ENCODE assay signal across 9 mouse cellular contexts in genomic region chr7:89939497-89940353, GRCm38 (mm10). TPM values are rescaled to one million over a fixed set of nuclear protein-coding genes. Genes with fewer than 3 reads are reported as not detected.
DNase-seq lines count a peak whose midpoint lies in the region; ATAC-seq and TF ChIP-seq lines count a peak whose summit lies in the region.
"Had no signal": no experiment of that assay in that cellular context is flagged by ENCODE, and none has a peak within 500 bp of the region (broad histone marks: within the 10 kb centered on the region; RNA-seq: fewer than 3 reads in every experiment).

No protein-coding gene starts in this region.

- H3K4me3 ChIP-seq in testis, adult 2 months (ENCODE audit: control insufficient read depth, low read depth, low read length): peak overlapping the region; percentile 50
- H3K4me3 ChIP-seq in limb, embryonic 11.5 days (ENCODE audit: low read depth, low read length): peak overlapping the region; percentile 77
- peak overlapping the region; percentile 76 for H3K4me3 ChIP-seq in stomach, embryonic 16.5 days (replicated peaks; ENCODE audit: low read length)

- H3K4me2 ChIP-seq in limb, embryonic 11.5 days (ENCODE audit: low read depth, severe bottlenecking): peak overlapping the region; percentile 62
- peak overlapping the region; percentile 84 for H3K4me2 ChIP-seq in stomach, embryonic 16.5 days (ENCODE audit: low read depth, low read length)

- no peaks in the 10 kb centered on the region for H3K36me3 ChIP-seq in testis, adult 2 months (ENCODE audit: control insufficient read depth, insufficient read depth, low read length)
- H3K36me3 ChIP-seq in limb, embryonic 11.5 days (ENCODE audit: control insufficient read depth, insufficient read depth, low read length): no peaks in the 10 kb centered on the region
- H3K36me3 ChIP-seq in stomach, embryonic 16.5 days (ENCODE audit: control insufficient read depth, insufficient read depth, low read length): no peaks in the 10 kb centered on the region

- peak overlapping the region; percentile 3; the same call in 1 of the 2 replicates for H3K27ac ChIP-seq in testis, adult 2 months (ENCODE audit: control insufficient read depth, insufficient read depth, low read depth, low read length)
- H3K27ac ChIP-seq in limb, embryonic 11.5 days (replicated peaks; ENCODE audit: low read depth, low read length): no peak overlapping the region
- no peak overlapping the region for H3K27ac ChIP-seq in stomach, embryonic 16.5 days (ENCODE audit: low read length)

- no peak for TF ChIP-seq POLR2A in testis, adult 2 months (IDR thresholded peaks at IDR 0.05; ENCODE audit: control insufficient read depth, low read depth, low read length)

- no peaks in the 10 kb centered on the region for H3K9me3 ChIP-seq in limb, embryonic 11.5 days (ENCODE audit: control insufficient read depth, low read length)
- no peaks in the 10 kb centered on the region for H3K9me3 ChIP-seq in stomach, embryonic 16.5 days (replicated peaks; ENCODE audit: control insufficient read depth, low read length)

- WGBS in limb, embryonic 11.5 days: 63% methylated on average over 15 of the region's 15 CpGs
- WGBS in stomach, embryonic 16.5 days: 46% methylated on average over 15 of the region's 15 CpGs

- TF ChIP-seq CTCF in testis, adult 2 months (IDR thresholded peaks at IDR 0.05; ENCODE audit: control insufficient read depth, insufficient read depth, insufficient replicate concordance, low read depth, low read length): no peak

- no peaks in the 10 kb centered on the region for H3K27me3 ChIP-seq in testis, adult 2 months (ENCODE audit: control insufficient read depth, insufficient read depth, low read length)
- H3K27me3 ChIP-seq in limb, embryonic 11.5 days (ENCODE audit: control insufficient read depth, insufficient read depth, low read length): no peaks in the 10 kb centered on the region
- H3K27me3 ChIP-seq in stomach, embryonic 16.5 days (ENCODE audit: control insufficient read depth, insufficient read depth, low read length): no peaks in the 10 kb centered on the region

- DNase-seq in adrenal gland, adult 2 months: peak; percentile 14
- no peak for DNase-seq in adrenal gland, postnatal 36 days
- DNase-seq in testis, postnatal 10 days (ENCODE audit: low spot score): no peak
- DNase-seq in limb, embryonic 11.5 days (ENCODE audit: low spot score): no peak
- DNase-seq in frontal cortex, postnatal 36 days (ENCODE audit: low spot score in 2 of 2): no peak
- DNase-seq in thymus, postnatal 25 days: no peak

- H3K9ac ChIP-seq in limb, embryonic 11.5 days (ENCODE audit: low read length): peak overlapping the region; percentile 23; the same call in 1 of the 2 replicates
- H3K9ac ChIP-seq in stomach, embryonic 16.5 days (ENCODE audit: low read length): peak overlapping the region; percentile 79

- H3K4me1 ChIP-seq in testis, adult 2 months (ENCODE audit: control insufficient read depth, insufficient read depth, low read length): peaks cover 2% of the 10 kb centered on the region; the same call in 1 of the 2 replicates
- H3K4me1 ChIP-seq in limb, embryonic 11.5 days (ENCODE audit: control insufficient read depth, insufficient read depth, low read length): peaks cover 4% of the 10 kb centered on the region; the same call in 1 of the 2 replicates
- peaks cover 8% of the 10 kb centered on the region for H3K4me1 ChIP-seq in stomach, embryonic 16.5 days (ENCODE audit: control insufficient read depth, insufficient read depth, low read length)

- no peak for ATAC-seq in limb, embryonic 11.5 days (ENCODE audit: insufficient number of reproducible peaks, low FRiP score, low TSS enrichment, low read depth)
- ATAC-seq in stomach, embryonic 16.5 days (ENCODE audit: insufficient read depth, low FRiP score): no peak

RNA-seq across cellular contexts. Expression of gene Hikeshi, which starts 1.3 kb away (rescaled TPM):
- total RNA-seq in adrenal gland, adult 2 months (2021): 10 to 100 TPM; 84.6 to 85.3 TPM
- polyA plus RNA-seq in adrenal gland, adult 2 months (2012; rRNA removed): 36.6 and 69.6 TPM in 2 replicates
- total RNA-seq in adrenal gland, postnatal 36 days (2021): 10 to 100 TPM; 79.1 to 87.2 TPM
- polyA plus RNA-seq in testis, adult 2 months (2012; rRNA removed): 14.1 and 16.7 TPM in 2 replicates
- 125 and 149 TPM in 2 replicates for polyA plus RNA-seq in limb, embryonic 11.5 days (2014; fragmentation: Nextera tagmentation; extraction: Ambion mirVana)
- polyA plus RNA-seq in stomach, embryonic 16.5 days (2015; fragmentation: Nextera tagmentation; extraction: Ambion mirVana): 108 and 132 TPM in 2 replicates

RNA-seq across cellular contexts. Expression of gene Ccdc81, which starts 36.3 kb away (rescaled TPM):
- total RNA-seq in adrenal gland, adult 2 months (2021): under 1 TPM; 0.14 to 0.28 TPM
- not detected in 2 replicates for polyA plus RNA-seq in adrenal gland, adult 2 months (2012; rRNA removed)
- total RNA-seq in adrenal gland, postnatal 36 days (2021): under 1 TPM in 1 of 2 experiments, not detected in 1; 0.30 TPM
- 67.1 and 80.0 TPM in 2 replicates for polyA plus RNA-seq in testis, adult 2 months (2012; rRNA removed)
- polyA plus RNA-seq in limb, embryonic 11.5 days (2014; fragmentation: Nextera tagmentation; extraction: Ambion mirVana): not detected in 2 replicates
- polyA plus RNA-seq in stomach, embryonic 16.5 days (2015; fragmentation: Nextera tagmentation; extraction: Ambion mirVana): 0.05 and 0.11 TPM in 2 replicates
- polyA plus RNA-seq: large intestine, adult 2 months had no signal

RNA-seq across cellular contexts. Expression of gene Eed, which starts 41.1 kb away (rescaled TPM):
- 10 to 100 TPM; 49.3 to 71.0 TPM for total RNA-seq in adrenal gland, adult 2 months (2021)
- polyA plus RNA-seq in adrenal gland, adult 2 months (2012; rRNA removed): 5.7 and 10.6 TPM in 2 replicates
- 10 to 100 TPM; 41.0 to 56.5 TPM for total RNA-seq in adrenal gland, postnatal 36 days (2021)
- 19.5 and 21.8 TPM in 2 replicates for polyA plus RNA-seq in testis, adult 2 months (2012; rRNA removed)
- polyA plus RNA-seq in limb, embryonic 11.5 days (2014; fragmentation: Nextera tagmentation; extraction: Ambion mirVana): 93.3 and 98.1 TPM in 2 replicates
- polyA plus RNA-seq in stomach, embryonic 16.5 days (2015; fragmentation: Nextera tagmentation; extraction: Ambion mirVana): 51.0 and 54.8 TPM in 2 replicates

Comparison
In these comparisons a context has a peak if more than half of its experiments do, and no peak if none do; other contexts are left out.
1. RNA of gene Ccdc81, which starts 36.3 kb away (polyA plus RNA-seq): 67.1 to 80.0 TPM in testis, adult 2 months; 0.05 to 0.11 TPM in stomach, embryonic 16.5 days, not detected in adrenal gland, adult 2 months and not detected in limb, embryonic 11.5 days; every median in the first group is over 10 times any median in the second.
2. Peak in every context shown above with its lines, with median percentiles within 50 percentile points of each other: H3K4me3 ChIP-seq.